Mouse (Mus musculus): Measurements from ENCODE around the gene Lhfpl3. TPM values are rescaled to one million over a fixed set of nuclear protein-coding genes. Genes with fewer than 3 reads are reported as not detected.
A peak's percentile ranks its signal among the peaks of the same experiment; 100 is the strongest.

Gene Lhfpl3
- polyA plus RNA-seq, 1 experiment from 2014 or later, result 25.3 TPM

DNA sequence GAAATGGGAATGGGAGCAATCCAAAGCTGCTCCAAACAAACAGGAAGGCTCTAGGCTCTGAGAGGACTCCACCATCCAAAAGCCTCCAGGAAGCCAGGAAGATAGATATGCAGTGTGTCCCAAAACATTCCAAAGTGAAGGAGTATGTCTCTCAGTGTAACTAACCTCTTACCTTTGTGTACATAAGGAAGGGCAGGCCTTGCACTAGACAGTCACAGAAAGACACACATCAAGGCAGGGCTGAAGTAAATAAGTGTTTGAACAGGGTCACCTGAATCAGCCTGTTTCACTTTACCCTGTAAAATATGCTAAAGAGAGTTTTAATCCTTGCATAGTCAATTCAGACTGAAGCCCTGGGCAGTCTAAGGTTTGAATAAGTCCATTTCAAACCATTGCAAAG, 502.4 kb downstream of the Lhfpl3 start:
- H3K4me1 ChIP-seq, result peaks cover 4% of the 10 kb centered on the region; the same call in 1 of the 2 replicates
- no peak for ATAC-seq (ENCODE audit: low FRiP score)
- H3K36me3 ChIP-seq, result no peaks in the 10 kb centered on the region
- H3K4me2 ChIP-seq, result no peak overlapping the region
- H3K27me3 ChIP-seq (replicated peaks), result no peaks in the 10 kb centered on the region
- H3K9me3 ChIP-seq (replicated peaks), result no peaks in the 10 kb centered on the region
- no peak overlapping the region for H3K4me3 ChIP-seq (replicated peaks)
- H3K27ac ChIP-seq (replicated peaks), result no peak overlapping the region
- H3K9ac ChIP-seq (replicated peaks), result no peak overlapping the region

DNA sequence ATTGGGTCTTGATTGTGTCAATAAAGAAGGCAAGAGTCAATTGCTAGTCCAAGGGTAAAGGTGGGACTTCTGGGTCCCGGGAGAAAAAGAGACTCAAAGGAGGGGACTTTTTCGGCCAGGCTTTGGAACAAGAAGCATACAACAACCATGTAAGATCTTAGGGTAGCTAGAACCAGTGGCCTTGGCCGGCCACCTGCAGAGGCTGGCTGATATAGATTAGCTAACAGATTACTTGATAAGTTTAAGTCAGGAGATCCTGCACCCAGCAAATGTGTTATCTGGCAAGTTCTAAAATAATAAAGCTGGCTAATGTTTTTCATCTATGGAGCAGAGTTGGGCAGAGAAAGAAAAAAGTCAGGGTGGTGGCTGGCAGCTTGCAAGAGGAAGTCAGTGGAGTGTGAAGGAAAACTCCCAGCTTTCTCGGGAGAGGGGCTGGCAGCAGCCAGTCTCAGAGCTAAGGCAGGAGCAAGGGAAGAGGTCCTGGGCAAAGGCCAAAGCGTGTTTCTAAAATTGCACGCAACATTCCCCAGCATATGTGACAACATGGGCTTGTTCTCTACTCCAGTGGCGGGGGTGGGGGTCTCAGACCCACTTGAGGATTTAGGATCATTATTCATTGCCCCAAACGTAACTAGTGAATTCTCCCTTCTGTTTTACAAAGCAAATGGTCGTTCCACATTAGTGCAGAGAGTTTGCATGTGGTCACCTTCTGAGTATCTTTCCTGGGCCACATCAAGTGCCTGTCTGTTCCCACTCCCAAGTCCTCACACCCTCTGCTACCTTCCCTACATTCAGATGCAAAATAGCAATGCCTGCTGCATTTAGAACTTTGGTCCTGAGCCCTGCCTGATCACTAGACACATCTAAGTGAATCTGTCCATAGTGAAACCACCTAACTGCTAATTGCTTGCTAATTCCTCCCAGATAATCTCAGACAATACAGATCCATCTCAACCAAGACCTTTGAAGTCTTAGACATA, 504.3 kb downstream of the Lhfpl3 start:
- Histone ChIP-seq H3K4me3 (replicated peaks) (no peak overlapping the region), H3K36me3 (no peaks in the 10 kb centered on the region), H3K9ac (replicated peaks) (no peak overlapping the region), H3K4me2 (no peak overlapping the region), H3K27me3 (replicated peaks) (no peaks in the 10 kb centered on the region), H3K9me3 (replicated peaks) (no peaks in the 10 kb centered on the region), H3K27ac (replicated peaks) (no peak overlapping the region), H3K4me1 (peaks cover 4% of the 10 kb centered on the region; the same call in 1 of the 2 replicates)
- 58% methylated on average over 9 of the region's 9 CpGs for WGBS
- ATAC-seq (ENCODE audit: low FRiP score), result no peak

DNA sequence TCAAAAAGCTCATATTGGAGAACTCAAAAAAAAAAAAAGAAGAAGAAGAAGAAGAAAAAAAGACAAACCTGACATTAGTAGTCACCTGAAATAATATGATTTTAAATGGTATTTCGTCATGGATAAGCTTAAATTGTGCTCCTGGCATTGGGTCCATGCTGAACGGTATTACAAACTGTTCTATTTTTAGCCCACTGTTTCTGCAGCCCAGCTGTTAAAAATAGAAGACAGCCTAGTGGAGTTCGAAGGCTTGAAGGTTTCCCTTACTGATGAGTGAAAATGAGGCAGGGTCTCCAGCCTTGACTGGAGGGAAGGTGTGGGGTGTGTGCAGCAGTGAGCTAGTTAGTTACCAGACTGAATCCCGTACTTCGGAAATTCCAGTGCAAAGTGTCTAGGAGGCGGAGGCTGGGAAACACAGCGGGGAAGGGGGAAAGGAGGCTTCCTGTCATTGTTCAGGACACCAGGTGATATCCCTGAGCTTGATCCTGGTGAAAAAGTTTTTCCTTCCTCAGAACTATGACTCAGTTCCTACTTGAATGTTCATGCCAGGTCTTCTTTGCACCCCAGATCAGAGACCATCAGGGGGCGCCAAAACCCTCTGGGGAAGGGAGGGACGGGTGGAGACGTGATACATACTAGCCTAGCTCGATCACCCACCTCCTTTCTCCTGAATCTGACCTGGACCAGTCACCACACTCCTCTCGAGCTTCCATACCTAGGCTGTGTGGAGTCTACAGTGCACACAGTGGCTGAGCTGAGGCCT, 505.8 kb downstream of the Lhfpl3 start:
- Histone ChIP-seq H3K9ac (replicated peaks) (no peak overlapping the region), H3K4me1 (peaks cover 11% of the 10 kb centered on the region), H3K27ac (replicated peaks) (no peak overlapping the region), H3K4me3 (replicated peaks) (no peak overlapping the region), H3K27me3 (replicated peaks) (no peaks in the 10 kb centered on the region), H3K36me3 (no peaks in the 10 kb centered on the region), H3K4me2 (no peak overlapping the region), H3K9me3 (replicated peaks) (no peaks in the 10 kb centered on the region)
- peak; percentile 38; the same call in 1 of the 2 replicates for ATAC-seq (ENCODE audit: low FRiP score)
- WGBS, result 46% methylated on average over 12 of the region's 12 CpGs

DNA sequence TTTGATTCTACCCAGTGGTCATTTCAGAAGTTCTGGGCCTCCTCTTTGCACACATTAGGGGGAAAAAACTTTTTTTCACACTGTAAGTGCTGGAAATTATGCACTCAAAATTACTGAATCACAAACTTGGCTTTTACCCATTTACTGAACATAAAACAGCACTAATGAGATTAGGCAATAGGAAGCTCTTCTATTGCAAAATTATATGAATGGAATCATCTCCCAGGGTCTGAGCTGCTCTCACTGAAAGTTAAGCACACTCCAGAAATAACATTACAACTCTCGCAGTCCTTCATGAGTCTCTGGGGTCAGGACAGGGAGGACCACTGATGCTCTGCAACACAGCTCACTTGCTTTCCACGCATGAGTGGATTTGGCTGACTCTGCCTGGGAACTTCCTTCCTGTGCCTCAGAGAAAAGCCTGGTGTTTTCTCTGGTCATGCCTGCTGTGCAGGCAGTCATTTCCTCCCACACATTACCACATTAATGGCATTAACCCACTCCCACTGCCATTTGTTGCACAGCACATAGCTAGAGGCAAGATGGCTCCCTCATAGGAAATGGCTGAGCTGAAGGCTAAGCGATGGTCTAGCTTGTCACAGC, 510.1 kb downstream of the Lhfpl3 start:
- no peaks in the 10 kb centered on the region for H3K9me3 ChIP-seq (replicated peaks)
- no peaks in the 10 kb centered on the region for H3K36me3 ChIP-seq
- 0 out of 2 replicates have a peak overlapping the region, but pooled peaks have one; percentile 1 for H3K27ac ChIP-seq (replicated peaks)
- no peaks in the 10 kb centered on the region for H3K27me3 ChIP-seq (replicated peaks)
- no peak overlapping the region for H3K4me3 ChIP-seq (replicated peaks)
- no peak overlapping the region for H3K9ac ChIP-seq (replicated peaks)
- peaks cover 7% of the 10 kb centered on the region for H3K4me1 ChIP-seq
- ATAC-seq (ENCODE audit: low FRiP score), result peak; percentile 61; the same call in 1 of the 2 replicates
- H3K4me2 ChIP-seq, result no peak overlapping the region
- 42% methylated on average over 3 of the region's 3 CpGs for WGBS

DNA sequence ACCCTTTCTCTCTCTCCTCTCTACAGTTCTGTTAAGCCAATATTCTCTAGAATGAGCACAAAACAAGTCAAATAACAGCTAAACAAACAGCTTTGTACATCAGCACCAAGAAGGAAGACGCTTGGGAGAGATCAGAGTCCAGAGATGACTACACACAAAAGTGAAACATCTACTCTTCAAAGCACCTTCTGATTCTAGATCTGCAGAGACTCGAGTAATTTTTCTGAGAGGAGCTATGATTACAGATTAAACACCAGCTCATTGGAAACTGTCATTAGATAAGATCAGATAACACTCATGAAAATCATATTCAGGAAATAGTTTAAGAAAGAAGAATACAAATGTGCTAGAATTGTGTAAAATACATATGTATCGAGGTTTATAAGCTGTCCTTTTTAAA, 527.5 kb downstream of the Lhfpl3 start:
- H3K9ac ChIP-seq (replicated peaks), result no peak overlapping the region
- no peaks in the 10 kb centered on the region for H3K4me1 ChIP-seq
- no peaks in the 10 kb centered on the region for H3K9me3 ChIP-seq (replicated peaks)
- H3K27me3 ChIP-seq (replicated peaks), result no peaks in the 10 kb centered on the region
- no peak overlapping the region for H3K27ac ChIP-seq (replicated peaks)
- WGBS, result 81% methylated on average over 3 of the region's 3 CpGs
- no peak overlapping the region for H3K4me2 ChIP-seq
- no peak overlapping the region for H3K4me3 ChIP-seq (replicated peaks)
- no peaks in the 10 kb centered on the region for H3K36me3 ChIP-seq
- no peak for ATAC-seq (ENCODE audit: low FRiP score)

DNA sequence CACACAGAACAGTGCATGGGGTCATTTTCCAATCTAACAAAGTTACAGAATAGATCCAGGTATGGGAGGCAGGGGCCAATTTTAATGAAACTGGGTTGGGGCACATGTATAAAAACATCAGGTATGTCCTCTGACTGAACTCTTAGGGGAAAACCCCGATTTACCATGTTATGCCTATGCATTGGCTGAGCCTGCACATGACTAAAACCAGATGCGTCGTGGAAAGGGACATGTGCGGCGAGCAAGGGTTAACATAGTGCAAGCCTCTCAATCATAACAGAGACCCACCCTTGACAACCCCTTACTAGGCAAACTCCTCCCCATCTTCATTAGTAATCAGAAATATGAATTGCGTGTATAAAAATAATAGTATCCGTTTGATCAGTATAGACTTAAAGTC, 533.5 kb downstream of the Lhfpl3 start:
- no peak overlapping the region for H3K4me2 ChIP-seq
- H3K36me3 ChIP-seq, result no peaks in the 10 kb centered on the region
- no peaks in the 10 kb centered on the region for H3K4me1 ChIP-seq
- H3K9me3 ChIP-seq (replicated peaks), result no peaks in the 10 kb centered on the region
- ATAC-seq (ENCODE audit: low FRiP score), result no peak
- H3K27ac ChIP-seq (replicated peaks), result no peak overlapping the region
- 95% methylated on average over 7 of the region's 7 CpGs for WGBS
- no peak overlapping the region for H3K9ac ChIP-seq (replicated peaks)
- H3K4me3 ChIP-seq (replicated peaks), result no peak overlapping the region
- no peaks in the 10 kb centered on the region for H3K27me3 ChIP-seq (replicated peaks)

- Histone ChIP-seq H3K9ac (replicated peaks) (no peak overlapping the region), H3K27me3 (replicated peaks) (no peaks in the 10 kb centered on the region), H3K36me3 (no peaks in the 10 kb centered on the region), H3K4me1 (no peaks in the 10 kb centered on the region), H3K4me3 (replicated peaks) (no peak overlapping the region), H3K27ac (replicated peaks) (no peak overlapping the region), H3K4me2 (no peak overlapping the region), H3K9me3 (replicated peaks) (no peaks in the 10 kb centered on the region)
- 28% methylated on average over 3 of the region's 3 CpGs for WGBS
- peak; percentile 31; the same call in 1 of the 2 replicates for ATAC-seq (ENCODE audit: low FRiP score)
These were observed 539.0 kb downstream of the Lhfpl3 start for GRCm38 (mm10) chr5:23284884-23285283.

DNA sequence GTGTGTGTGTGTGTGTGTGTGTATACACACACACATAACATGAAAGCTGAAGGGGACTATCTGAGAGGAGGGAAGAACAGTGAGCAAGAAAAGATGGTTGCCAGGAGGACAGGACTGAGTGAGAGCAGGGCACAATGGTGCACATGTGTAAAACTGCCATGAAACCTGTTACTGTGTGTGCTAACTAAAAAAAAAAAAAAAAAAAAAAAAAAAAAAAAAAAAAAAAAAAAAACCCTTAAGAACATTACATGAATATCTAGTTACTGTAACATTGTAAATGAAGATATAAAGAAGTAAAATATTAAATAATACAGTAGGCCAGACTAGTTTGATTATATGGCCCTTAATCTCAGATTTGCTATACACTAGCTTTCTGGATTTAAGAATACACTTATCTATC, 543.3 kb downstream of the Lhfpl3 start:
- Histone ChIP-seq H3K4me3 (replicated peaks) (no peak overlapping the region), H3K36me3 (no peaks in the 10 kb centered on the region), H3K4me1 (no peaks in the 10 kb centered on the region), H3K9ac (replicated peaks) (no peak overlapping the region), H3K27me3 (replicated peaks) (no peaks in the 10 kb centered on the region), H3K4me2 (no peak overlapping the region), H3K27ac (replicated peaks) (no peak overlapping the region), H3K9me3 (replicated peaks) (no peaks in the 10 kb centered on the region)
- no peak for ATAC-seq (ENCODE audit: low FRiP score)

Small RNA genes lying within 50 kb of the gene (microRNA-seq; reads per million reads assigned to microRNA genes)
- not detected for gene Gm28022
- not detected for gene Gm44363

Other genes with a start within 250 kb of the Lhfpl3 start
- 35.3 and 35.4 TPM in 2 replicates for gene Orc5, start 195.6 kb upstream of the Lhfpl3 start, polyA plus RNA-seq (2015; fragmentation: Nextera tagmentation; extraction: Ambion mirVana)